Mouse (Mus musculus) embryonic facial prominence, embryonic 12.5 days (tissue): ENCODE measurements at regions not wholly inside any gene's neighbourhood (a gene's known extent, or its start where the extent isn't known, plus 50 kb on each side); places are given as distances from the start of the nearest gene placed in this dataset.
A peak's percentile ranks its signal among the peaks of the same experiment; 100 is the strongest.

ENCODE experiments used
- ATAC-seq: fragments of 200-750 bp; cut with Nextera tagmentation; 2 replicates; pipeline ENCODE4 v1.8.0; 2017; ENCODE audit not compliant: insufficient number of reproducible peaks, insufficient read depth, low FRiP score, low TSS enrichment
- H3K27ac ChIP-seq: fragments of 300-500 bp; sonication (generic); 2 replicates; pipeline ENCODE4 v1.5.1; 2016; ENCODE audit warnings: mild to moderate bottlenecking
- H3K27me3 ChIP-seq: fragments of 300-500 bp; sonication (generic); 2 replicates; pipeline ENCODE4 v1.6.1; 2016; ENCODE audit warnings: mild to moderate bottlenecking, moderate library complexity
- H3K36me3 ChIP-seq: fragments of 300-500 bp; sonication (generic); 2 replicates; pipeline ENCODE4 v1.6.1; 2016; ENCODE audit warnings: mild to moderate bottlenecking
- H3K4me1 ChIP-seq: fragments of 300-500 bp; sonication (generic); 2 replicates; pipeline ENCODE4 v1.6.1; 2016
- H3K4me2 ChIP-seq: fragments of 300-500 bp; sonication (generic); replicated peaks from 2 replicates; pipeline ENCODE4 v1.6.1; 2016; ENCODE audit warnings: mild to moderate bottlenecking, moderate library complexity
- H3K4me3 ChIP-seq: fragments of 300-500 bp; sonication (generic); 2 replicates; pipeline ENCODE4 v1.5.1; 2016; ENCODE audit warnings: mild to moderate bottlenecking
- H3K9ac ChIP-seq: fragments of 300-500 bp; sonication (generic); 2 replicates; pipeline ENCODE4 v1.6.1; 2016; ENCODE audit warnings: mild to moderate bottlenecking, moderate library complexity
- H3K9me3 ChIP-seq: fragments of 300-500 bp; sonication (generic); 2 replicates; pipeline ENCODE4 v1.6.1; 2016; ENCODE audit warnings: mild to moderate bottlenecking, moderate library complexity
- WGBS: fragments of 180-500 bp; shearing (Covaris S2); methylation state at CpG from one replicate; pipeline ENCODE4 v1.1.7; 2016; 5-methylcytosine and 5-hydroxymethylcytosine counted together

DNA sequence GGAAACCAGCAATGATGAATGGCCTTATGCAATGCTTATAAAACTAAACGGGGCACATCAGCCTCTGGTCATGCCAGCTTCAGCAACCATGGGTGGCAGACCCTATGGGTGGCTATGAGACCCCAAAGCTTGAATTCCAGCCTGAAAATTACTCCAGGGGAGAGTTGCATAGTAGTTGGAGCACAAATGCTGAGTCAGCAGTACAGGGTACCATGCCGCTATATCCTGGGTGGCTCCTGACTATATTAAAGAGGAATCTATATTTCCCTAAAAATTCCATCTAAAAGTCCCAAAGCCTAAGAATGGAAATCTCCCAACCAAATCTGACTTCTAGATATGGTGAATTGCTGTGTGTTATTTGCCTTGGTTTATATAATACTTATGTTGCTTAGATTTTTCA, 187.6 kb downstream of the Lrrn1 start:
- Histone ChIP-seq H3K27ac (no peak overlapping the region), H3K36me3 (no peaks in the 10 kb centered on the region), H3K4me1 (no peaks in the 10 kb centered on the region), H3K9me3 (no peaks in the 10 kb centered on the region), H3K4me3 (no peak overlapping the region), H3K27me3 (no peaks in the 10 kb centered on the region), H3K4me2 (no peak overlapping the region), H3K9ac (no peak overlapping the region)
- ATAC-seq = no peak
- WGBS = 91% methylated on average over 2 of the region's 2 CpGs

DNA sequence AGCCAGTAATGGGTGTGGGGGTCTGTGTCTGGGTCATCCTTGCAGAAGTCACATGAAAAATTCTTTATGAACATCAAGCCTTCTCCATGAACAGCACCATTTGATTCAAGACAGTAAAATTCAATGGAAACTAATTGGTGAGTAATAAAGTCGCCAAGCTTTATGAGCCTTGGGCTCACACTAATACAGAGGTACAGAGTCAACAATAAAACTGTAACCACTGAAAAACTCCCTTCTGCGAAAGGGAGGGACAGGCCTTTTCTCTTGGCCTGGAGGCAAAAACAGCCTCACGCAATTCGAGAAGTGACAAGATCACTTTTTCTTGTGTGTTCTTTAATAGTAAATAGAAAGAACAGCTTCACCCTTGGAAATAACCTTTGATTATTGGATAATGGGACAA, 200.7 kb downstream of the Lrrn1 start:
- Histone ChIP-seq H3K4me2 (no peak overlapping the region), H3K27ac (no peak overlapping the region), H3K36me3 (no peaks in the 10 kb centered on the region), H3K27me3 (no peaks in the 10 kb centered on the region), H3K9me3 (no peaks in the 10 kb centered on the region), H3K4me3 (no peak overlapping the region), H3K4me1 (no peaks in the 10 kb centered on the region), H3K9ac (no peak overlapping the region)
- no peak for ATAC-seq
- WGBS = 83% methylated on average over 4 of the region's 4 CpGs

DNA sequence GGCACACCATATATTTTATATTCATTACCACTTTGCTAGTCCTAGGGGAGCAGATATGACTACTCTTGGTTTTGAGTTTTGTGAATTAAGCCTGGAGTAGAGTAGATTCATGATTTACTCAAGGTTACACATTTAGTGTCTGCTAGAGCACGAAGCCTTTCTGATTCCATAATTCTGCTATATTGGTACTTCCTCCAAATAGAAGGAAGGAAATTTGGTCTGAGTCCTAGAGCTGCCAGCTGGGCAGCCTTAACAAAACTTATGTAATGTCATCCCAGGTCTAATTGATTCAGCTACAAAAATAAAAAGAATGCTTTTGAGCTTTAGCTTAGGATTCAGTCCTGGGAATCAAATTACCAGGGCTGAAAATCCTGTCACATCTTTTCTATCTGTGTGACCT, 205.2 kb downstream of the Lrrn1 start:
- no peak overlapping the region for H3K4me2 ChIP-seq
- H3K36me3 ChIP-seq = no peaks in the 10 kb centered on the region
- no peak overlapping the region for H3K4me3 ChIP-seq
- H3K4me1 ChIP-seq = no peaks in the 10 kb centered on the region
- no peaks in the 10 kb centered on the region for H3K9me3 ChIP-seq
- H3K9ac ChIP-seq = no peak overlapping the region
- 67% methylated on average over 1 of the region's 1 CpGs for WGBS
- no peak overlapping the region for H3K27ac ChIP-seq
- no peak for ATAC-seq
- H3K27me3 ChIP-seq = no peaks in the 10 kb centered on the region

DNA sequence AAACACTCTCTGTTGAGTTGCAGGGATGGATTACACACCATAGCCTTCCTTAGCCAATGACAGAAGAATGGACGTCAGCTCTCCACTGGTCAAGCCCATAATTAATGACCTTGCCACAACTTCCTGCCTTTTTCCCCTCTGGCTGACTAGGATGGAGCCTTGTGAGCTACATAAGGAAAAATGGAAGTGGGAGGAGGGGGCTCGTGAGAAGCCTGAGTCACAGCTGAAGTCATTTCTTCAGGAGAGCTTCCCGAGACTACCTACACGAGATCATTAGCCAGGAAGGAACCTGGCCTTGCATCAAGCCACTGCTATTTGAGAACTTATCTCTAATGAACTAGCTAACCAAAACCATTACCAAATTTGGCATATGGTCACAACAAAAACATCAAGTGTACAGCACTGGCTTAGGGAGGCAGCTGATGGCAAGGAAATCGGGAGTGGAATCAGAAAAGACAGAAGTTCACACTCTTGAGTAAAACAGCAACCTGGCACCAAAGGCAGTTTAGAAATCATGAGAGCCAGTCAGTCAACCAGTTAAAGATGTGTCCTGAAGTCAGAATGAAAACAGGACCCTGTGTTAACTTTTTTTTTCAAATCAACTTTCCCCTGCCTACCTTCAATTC, 219.7 kb downstream of the Lrrn1 start:
- no peak overlapping the region for H3K4me3 ChIP-seq
- H3K4me1 ChIP-seq = no peaks in the 10 kb centered on the region
- H3K9ac ChIP-seq = no peak overlapping the region
- ATAC-seq = no peak
- WGBS = 74% methylated on average over 5 of the region's 5 CpGs
- H3K27me3 ChIP-seq = no peaks in the 10 kb centered on the region
- no peak overlapping the region for H3K27ac ChIP-seq
- no peak overlapping the region for H3K4me2 ChIP-seq
- H3K36me3 ChIP-seq = no peaks in the 10 kb centered on the region
- H3K9me3 ChIP-seq = no peaks in the 10 kb centered on the region

DNA sequence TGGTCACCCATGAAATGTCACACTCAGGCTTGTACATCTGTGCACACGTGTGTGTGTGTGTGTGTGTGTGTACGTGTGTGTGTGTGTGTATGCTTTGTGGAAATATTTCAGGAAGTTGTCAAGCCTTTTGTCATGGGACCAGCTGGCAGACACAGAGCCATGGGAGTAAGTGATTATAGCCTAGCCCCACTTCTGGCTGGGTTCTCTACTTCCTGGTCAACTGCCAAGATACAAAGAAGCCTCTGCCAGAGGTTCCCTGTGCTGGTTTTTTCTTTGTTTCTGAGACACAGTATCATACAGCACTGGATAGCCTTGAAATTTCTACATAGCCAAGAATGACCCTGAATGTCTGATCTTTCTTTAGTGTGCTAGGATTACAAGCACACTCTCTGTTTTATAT, 220.2 kb downstream of the Lrrn1 start:
- no peaks in the 10 kb centered on the region for H3K27me3 ChIP-seq
- no peak overlapping the region for H3K27ac ChIP-seq
- ATAC-seq = no peak
- H3K4me3 ChIP-seq = no peak overlapping the region
- no peaks in the 10 kb centered on the region for H3K4me1 ChIP-seq
- no peaks in the 10 kb centered on the region for H3K36me3 ChIP-seq
- H3K4me2 ChIP-seq = no peak overlapping the region
- H3K9me3 ChIP-seq = no peaks in the 10 kb centered on the region
- no peak overlapping the region for H3K9ac ChIP-seq
- 73% methylated on average over 2 of the region's 2 CpGs for WGBS

DNA sequence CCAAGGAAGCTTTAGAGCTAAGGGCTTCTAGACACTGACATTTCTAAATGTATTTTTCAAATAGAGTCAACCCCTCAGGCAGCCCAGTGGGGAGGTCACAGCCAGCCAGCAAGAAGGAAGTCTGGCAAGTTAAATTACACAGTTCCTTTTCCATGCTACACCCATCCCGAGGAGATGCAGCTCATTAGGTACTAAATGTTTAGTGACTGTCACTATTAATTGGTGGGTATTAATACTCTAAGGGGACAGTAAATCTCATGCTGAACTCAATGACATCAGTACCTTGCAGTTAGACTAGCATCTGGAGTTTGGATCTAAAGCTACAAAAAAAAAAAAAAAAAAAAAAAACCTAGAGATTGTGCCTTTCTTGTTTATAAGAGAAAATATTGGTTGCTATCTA, 222.6 kb downstream of the Lrrn1 start:
- WGBS = 39% methylated on average over 1 of the region's 1 CpGs

DNA sequence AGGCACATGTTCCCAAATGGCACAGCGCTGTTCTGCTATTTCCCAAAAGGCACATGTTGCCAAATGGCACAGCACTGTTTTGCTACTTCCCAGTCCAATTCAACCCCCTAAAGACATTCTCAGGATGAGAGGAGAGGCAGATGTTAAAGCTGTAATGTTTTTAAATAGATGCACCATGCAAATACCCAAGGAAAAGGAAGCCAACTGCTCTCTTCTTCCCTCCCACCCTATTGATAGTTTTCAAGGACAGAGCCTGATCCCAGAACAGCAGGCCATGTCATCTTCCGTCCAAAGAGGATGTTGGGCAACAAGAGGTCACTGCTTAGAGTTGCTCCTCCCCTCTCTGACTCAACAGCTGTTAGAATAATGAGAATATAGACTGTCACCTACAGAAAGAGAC, 225.6 kb downstream of the Lrrn1 start:
- 75% methylated on average over 2 of the region's 2 CpGs for WGBS
- H3K4me1 ChIP-seq = no peaks in the 10 kb centered on the region
- H3K27ac ChIP-seq = no peak overlapping the region
- H3K4me2 ChIP-seq = no peak overlapping the region
- H3K36me3 ChIP-seq = no peaks in the 10 kb centered on the region
- H3K4me3 ChIP-seq = no peak overlapping the region
- ATAC-seq = no peak
- no peak overlapping the region for H3K9ac ChIP-seq
- no peaks in the 10 kb centered on the region for H3K9me3 ChIP-seq
- H3K27me3 ChIP-seq = no peaks in the 10 kb centered on the region

More for the DNA sequence above, 222.6 kb downstream of the Lrrn1 start:
- no peak for ATAC-seq
- H3K4me1 ChIP-seq = no peaks in the 10 kb centered on the region
- H3K4me3 ChIP-seq = no peak overlapping the region
- H3K27ac ChIP-seq = no peak overlapping the region
- no peak overlapping the region for H3K9ac ChIP-seq
- H3K4me2 ChIP-seq = no peak overlapping the region
- H3K36me3 ChIP-seq = no peaks in the 10 kb centered on the region
- H3K9me3 ChIP-seq = no peaks in the 10 kb centered on the region
- no peaks in the 10 kb centered on the region for H3K27me3 ChIP-seq

DNA sequence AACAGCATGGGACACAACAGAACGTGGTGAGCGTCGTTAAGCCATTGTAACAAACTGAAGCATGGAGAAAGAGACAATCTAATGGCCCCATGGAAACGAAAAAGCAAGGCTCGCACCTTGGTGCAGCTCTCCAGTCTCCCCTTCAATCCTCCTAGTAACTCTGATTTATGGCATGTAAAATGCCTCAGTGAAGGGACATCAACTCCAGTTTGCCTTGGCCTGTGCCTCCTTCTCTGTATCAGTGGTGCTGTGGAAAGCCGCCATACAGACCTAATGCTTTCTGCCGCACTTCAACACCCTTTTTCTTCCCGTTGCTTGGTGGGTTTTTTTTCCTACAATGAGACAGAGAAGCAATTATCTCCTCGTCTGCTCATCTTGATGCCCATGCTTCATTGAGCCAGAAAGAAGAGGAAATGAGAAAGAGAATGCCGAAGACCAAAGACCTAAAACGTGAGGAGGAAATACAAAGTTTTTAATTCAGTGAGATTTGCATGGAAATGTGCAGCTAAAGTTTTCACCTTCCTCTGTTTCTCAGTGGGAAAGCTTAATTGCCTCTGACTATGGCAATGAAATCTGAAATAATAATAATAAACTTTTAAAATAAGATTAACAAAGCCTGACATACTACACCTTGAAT, 241.4 kb downstream of the Lrrn1 start:
- Histone ChIP-seq H3K36me3 (no peaks in the 10 kb centered on the region), H3K27me3 (no peaks in the 10 kb centered on the region), H3K4me3 (no peak overlapping the region), H3K27ac (no peak overlapping the region), H3K4me2 (no peak overlapping the region), H3K4me1 (no peaks in the 10 kb centered on the region), H3K9ac (no peak overlapping the region), H3K9me3 (no peaks in the 10 kb centered on the region)
- ATAC-seq = no peak
- 76% methylated on average over 11 of the region's 11 CpGs for WGBS

DNA sequence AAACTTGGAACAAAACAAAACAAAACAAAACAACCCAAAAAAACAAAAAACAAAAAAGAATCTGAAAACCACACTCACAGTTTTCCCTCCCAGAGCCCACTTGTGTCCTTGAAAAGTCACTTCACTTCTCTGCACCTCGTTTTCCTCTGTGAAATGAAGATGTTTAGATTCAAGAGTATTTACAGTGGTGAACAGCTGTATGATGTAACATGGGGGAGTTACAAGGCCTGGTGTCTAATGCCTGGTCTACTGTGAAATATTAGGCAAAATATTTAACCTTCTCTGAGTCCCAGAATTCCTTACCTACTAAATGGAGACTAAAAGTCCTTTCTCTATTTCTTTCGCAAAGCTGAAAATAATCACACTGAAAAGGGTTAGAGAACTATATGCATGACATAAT, 255.4 kb downstream of the Lrrn1 start:
- Histone ChIP-seq H3K9ac (no peak overlapping the region), H3K4me1 (no peaks in the 10 kb centered on the region), H3K27me3 (no peaks in the 10 kb centered on the region), H3K27ac (no peak overlapping the region), H3K4me3 (no peak overlapping the region), H3K4me2 (no peak overlapping the region), H3K36me3 (no peaks in the 10 kb centered on the region), H3K9me3 (no peaks in the 10 kb centered on the region)
- ATAC-seq = no peak
- 87% methylated on average over 2 of the region's 2 CpGs for WGBS

DNA sequence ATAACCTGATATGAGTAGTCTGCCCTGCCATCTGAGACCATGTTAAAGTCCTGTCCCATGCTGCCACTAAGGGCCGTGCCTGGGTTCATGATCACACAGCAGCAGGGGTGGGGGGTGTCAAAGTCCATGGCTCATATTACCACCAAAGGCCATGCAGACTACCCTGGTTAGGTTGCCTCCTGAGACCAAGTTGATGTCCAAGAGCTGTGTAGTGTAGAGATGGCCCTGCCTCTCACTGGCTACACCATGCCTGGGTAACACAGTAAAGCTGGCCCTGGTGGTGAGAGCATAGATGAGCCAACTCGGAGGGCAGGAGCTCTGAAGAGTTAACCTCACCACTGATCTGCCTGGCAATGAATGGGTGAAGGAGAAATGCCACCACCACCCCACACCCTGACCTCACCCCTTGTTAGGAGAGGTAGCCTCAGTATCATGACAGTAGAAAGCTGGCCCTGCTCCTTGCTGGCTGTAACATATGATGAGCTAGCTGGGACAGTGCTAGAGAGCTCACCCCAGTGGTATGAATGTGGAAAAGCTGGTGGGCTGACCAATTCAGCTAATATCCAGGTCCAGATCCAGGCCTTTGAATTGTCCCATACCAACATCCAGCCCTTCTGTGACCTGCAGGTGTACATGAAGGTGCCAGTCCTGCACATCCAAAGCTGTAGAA, 258.8 kb downstream of the Lrrn1 start:
- no peaks in the 10 kb centered on the region for H3K9me3 ChIP-seq
- no peak overlapping the region for H3K9ac ChIP-seq
- ATAC-seq = peak; percentile 52; the same call in 1 of the 2 replicates
- H3K4me2 ChIP-seq = no peak overlapping the region
- no peaks in the 10 kb centered on the region for H3K36me3 ChIP-seq
- no peak overlapping the region for H3K27ac ChIP-seq
- no peaks in the 10 kb centered on the region for H3K4me1 ChIP-seq
- no peaks in the 10 kb centered on the region for H3K27me3 ChIP-seq
- 81% methylated on average over 2 of the region's 2 CpGs for WGBS
- no peak overlapping the region for H3K4me3 ChIP-seq

DNA sequence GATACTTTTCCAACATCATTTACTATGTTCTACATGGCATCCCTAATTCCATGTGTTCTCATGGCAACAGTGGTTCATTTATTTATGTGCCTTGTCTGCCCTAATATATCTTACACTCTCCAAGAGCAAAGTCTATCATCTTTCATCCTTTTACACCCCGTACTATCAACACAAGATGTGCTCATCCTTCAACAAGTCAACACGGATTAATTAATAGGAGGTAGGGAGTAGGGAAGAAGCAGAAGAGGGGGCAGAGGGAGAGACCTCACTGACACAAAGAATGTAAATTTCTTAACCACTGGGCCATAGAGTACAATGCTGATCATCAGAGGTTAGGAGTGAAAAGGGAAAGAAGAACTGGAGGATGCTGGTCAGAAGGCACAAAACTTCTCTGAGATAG, 267.0 kb upstream of the Setmar start:
- Histone ChIP-seq H3K9me3 (no peaks in the 10 kb centered on the region), H3K36me3 (no peaks in the 10 kb centered on the region), H3K4me1 (no peaks in the 10 kb centered on the region), H3K27ac (no peak overlapping the region), H3K27me3 (no peaks in the 10 kb centered on the region), H3K4me2 (no peak overlapping the region), H3K4me3 (no peak overlapping the region), H3K9ac (no peak overlapping the region)
- WGBS = 76% methylated on average over 2 of the region's 2 CpGs
- no peak for ATAC-seq

DNA sequence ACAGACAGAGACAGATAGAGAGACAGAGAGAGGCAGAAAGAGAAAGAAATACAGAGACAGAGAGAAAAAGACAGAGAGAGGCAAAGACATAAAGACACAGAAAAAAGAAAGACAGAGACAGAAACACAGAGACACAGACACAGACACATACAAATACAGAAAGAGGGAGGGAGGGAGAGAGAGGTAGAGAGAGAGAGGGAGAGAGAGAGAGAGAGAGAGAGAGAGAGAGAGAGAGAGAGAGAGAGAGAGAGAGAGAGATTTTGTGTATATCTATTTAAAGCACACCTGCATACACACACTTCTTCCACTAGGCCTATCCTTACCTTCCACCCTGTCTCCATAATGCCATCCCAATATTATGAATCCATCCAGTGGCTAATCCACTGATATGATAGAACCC, 261.8 kb upstream of the Setmar start:
- H3K27ac ChIP-seq = no peak overlapping the region
- H3K27me3 ChIP-seq = no peaks in the 10 kb centered on the region
- H3K4me1 ChIP-seq = no peaks in the 10 kb centered on the region
- H3K9ac ChIP-seq = no peak overlapping the region
- no peak for ATAC-seq
- H3K4me2 ChIP-seq = no peak overlapping the region
- H3K4me3 ChIP-seq = no peak overlapping the region
- H3K36me3 ChIP-seq = no peaks in the 10 kb centered on the region
- no peaks in the 10 kb centered on the region for H3K9me3 ChIP-seq
